Mouse (Mus musculus): ENCODE results near the gene Lysmd4.

The Lysmd4 gene

DNA sequence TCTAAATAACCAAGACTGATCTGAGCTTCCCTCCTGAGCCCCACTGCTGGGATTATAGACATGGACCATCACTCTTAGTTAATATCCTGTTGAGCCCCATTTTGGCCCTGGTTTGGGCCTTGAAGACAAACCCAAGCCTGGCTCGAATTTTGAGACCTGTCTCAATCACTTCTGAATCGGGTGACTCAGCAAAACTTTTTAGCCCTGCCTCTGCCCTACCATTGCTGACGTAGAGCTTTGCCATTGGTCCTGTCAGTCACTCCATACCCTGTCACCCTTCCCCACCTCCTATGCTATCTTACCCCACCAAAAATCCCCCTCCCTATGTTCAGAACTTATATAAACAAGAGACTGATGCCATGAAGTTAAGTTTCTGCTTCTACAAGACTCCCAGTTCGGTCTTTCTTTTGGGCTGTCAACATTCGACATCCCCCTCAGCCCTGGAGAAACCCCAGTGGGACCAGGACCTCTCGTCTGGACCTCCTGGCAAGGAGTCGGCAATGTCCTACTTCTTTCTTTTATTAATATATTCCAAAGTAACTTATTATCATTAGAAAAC lies 119.8 kb downstream of the Lysmd4 start:
- no peak for DNase-seq (ENCODE audit: low spot score)

DNA sequence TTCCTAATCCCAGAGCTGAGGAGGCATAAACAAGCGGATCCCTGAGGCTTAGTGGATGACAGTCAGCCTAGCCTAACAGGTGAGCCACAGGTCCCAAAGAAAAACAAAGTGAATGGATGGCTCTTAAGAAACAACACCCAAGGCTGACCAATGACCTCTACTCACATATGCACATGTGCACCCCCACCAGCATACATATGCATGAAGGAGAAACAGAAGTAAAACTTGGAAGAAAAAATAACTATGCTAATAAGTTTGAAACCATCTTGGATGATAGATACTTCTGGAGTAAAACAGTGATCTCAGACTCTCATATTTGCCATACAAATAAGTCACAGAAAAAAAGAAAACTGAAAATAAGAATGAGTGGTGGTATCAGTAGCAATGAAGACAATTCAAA lies 122.1 kb downstream of the Lysmd4 start:
- no peak for DNase-seq (ENCODE audit: low spot score)

DNA sequence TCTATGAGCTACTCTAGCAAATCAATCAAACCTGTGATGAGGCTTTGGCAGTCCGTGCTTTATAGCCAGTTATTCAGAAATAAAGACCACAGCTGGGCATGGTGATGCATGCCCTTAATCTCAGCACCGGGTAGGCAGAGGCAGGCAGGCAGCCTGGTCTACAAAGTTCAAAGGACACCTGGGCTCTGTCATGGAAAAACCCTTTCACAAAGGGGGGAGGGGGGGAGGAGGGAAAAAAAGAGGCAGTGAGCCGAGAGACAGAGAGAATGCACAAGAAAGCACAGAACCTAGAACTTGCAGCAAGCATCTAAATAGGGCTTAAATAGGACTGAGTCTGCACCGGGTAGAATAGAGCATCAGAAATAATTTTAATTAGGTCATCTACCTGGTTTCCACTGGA lies 130.6 kb downstream of the Lysmd4 start:
- no peak for DNase-seq (ENCODE audit: low spot score)

DNA sequence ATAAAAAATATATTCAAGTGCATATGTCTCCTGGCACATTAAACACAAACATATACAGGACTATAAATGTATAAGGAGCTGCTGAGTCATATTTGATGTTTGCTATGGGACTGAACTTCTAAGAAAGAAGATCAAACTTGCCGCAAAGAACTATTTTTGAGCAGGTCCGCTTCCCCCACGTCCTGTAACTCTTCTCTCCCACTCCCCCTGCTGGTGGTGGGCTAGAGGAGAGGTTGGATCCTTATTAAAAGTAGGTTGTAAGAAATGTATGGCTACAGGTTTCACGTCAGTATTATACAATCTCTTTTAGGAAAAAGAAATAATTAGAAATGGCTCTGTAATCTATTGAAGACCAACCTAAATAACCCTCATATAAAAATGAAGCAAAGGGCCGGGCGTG lies 131.3 kb downstream of the Lysmd4 start:
- no peak for DNase-seq (ENCODE audit: low spot score)

DNA sequence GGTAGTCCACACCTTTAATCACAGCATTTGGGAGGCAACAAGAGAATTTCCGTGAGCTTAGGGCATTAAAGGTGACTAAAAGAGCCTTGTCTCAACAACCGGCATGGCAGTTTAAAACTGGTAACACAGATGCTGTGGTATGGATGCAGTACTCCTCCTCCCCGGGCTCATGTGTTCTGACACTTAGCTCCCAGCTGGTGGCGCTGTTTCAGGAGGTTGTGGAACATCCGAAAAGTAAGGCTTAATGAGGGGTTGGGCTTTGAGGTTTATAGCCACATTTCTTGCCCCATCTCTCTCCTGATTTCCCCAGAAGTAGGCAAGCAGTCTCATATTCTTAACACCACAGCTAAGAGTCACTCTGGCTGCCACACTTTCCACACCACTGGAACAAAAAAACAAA lies 133.5 kb downstream of the Lysmd4 start:
- DNase-seq (ENCODE audit: low spot score): no peak
